Mouse (Mus musculus) liver, postnatal 0 days (tissue): ENCODE results near the gene Safb.

Source experiments
- CTCF ChIP-seq: sonication (generic); IDR thresholded peaks from 2 replicates; pipeline ENCODE4 v1.5.1; 2016; ENCODE audit warnings: antibody characterized with exemption, low read depth
- EP300 ChIP-seq: IDR thresholded peaks from 2 replicates; pipeline ENCODE4 v1.6.1; 2016; ENCODE audit warnings: antibody characterized with exemption, low read depth, mild to moderate bottlenecking

- TF ChIP-seq CTCF, result no peak
- no peak for TF ChIP-seq EP300
Measured at GRCm38 (mm10) chr17:56536874-56537273, 47.8 kb upstream of the Safb start.
